Mouse (Mus musculus): ENCODE data around the gene Smad6.

DNA sequence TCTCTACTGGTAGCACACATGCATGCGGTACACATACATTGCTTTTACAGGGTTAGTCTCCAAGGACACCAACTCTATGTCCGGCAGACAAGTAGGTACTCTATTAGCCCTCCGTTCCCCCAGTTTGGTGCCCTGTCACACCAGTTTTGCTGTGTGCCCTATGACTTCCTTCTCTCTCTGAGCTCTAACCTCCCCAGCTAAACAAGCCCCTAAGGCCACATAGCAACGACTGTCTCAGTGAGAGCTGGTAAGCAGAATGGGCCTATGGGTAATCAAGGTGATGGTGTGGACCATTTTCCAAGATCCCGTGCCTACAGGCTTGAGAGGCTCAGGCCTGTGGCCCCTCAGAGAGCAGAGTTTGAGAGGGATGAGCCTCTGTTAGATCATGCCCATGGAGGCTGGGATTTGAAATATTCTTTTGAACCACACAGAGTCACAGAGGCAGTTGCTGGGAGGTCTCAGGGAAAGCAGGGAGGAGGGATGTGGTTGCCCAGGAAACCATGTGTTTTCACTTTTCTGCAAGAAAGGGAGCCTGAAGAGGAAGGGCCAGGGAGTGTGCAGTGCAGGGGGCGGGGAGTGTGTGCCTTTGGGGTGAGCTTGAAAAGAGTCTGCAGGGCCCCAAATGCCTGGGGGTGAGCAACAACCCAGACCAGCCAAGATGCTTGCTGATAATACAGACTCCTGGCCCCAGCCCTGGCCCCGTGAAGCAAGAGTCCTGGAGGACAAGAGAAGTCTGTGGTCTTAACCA lies 36.2 kb upstream of the Smad6 start:
- TF ChIP-seq CTCF (IDR thresholded peaks at IDR 0.05; ENCODE audit: extremely low read depth, insufficient read depth, low read length) (no peak), POLR2A (IDR thresholded peaks at IDR 0.05; ENCODE audit: extremely low read depth, insufficient read depth, low read length) (no peak)
